Mouse (Mus musculus): Measurements from ENCODE around the gene Eps8l2. TPM values are rescaled to one million over a fixed set of nuclear protein-coding genes. Genes with fewer than 3 reads are reported as not detected.

Eps8l2 gene
- total RNA-seq, 2 experiments from 2014 or later: 2.4 to 2.5 TPM

DNA sequence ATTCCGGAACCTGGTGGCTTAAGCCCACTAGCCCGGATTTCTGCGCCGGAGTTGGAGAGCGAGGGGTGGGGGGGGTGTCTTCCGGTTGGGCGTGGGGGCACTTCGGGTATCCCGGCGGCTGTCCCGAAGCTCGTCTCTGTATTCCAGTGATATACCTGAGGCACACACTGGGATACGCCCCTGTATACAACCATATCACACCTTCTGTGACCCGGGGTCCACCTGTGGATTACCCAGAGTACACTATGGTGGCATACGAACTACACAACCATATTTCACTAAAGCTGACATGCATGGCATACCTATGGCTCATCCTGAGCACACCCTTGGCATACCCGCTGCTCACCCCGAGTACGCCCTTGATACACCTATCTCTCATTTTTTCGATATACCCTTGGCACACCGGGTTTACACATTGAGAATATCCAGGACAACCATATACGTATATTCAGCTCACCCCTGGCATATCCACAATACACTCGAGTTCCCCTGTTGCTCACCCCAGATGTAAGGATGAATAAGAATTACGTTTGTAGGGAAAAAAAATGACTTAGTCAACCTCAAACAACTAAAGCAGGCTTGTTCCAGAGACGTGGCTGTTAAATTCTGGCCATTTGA, 10.2 kb upstream of the Eps8l2 start:
- DNase-seq (ENCODE audit: low spot score in 2 of 2): no peak

DNA sequence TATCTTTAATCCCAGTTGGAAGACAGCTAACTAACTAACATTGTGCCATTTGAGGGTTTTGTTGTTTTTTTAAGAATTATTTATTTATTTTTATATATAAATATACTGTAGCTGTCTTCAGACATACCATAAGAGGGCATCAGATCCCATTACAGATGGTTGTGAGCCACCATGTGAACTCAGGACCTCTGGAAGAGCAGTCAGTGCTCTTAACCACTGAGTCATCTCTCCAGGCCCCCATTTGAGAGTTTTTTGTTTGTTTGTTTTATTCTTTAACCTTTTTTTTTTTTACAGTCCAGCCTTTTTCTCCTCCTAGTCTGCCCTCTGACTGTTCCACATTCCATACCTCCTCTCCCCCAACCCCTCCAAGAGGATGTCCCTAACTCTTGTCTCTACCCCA, 8.0 kb upstream of the Eps8l2 start:
- no peak for DNase-seq (ENCODE audit: low spot score in 2 of 2)

DNA sequence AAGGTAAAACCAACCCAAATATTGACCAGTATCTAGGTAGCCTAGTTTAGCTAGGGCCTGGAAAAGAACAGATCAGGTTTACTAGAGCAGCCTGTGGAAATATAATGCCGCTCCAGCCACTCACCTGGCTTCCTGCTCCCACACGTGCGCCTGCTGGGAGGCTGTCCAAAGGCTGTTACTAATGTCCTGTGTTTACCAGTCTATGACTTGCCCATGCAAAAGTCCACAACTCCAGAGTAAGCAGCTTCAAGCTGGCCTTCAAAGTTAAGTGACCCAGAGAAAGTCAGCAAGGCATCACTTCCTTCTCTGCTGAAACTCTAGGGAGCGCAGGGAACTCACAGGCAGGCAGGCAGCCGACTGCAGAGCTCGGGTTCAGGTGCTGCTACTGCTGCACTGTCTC, 6.7 kb upstream of the Eps8l2 start:
- DNase-seq (ENCODE audit: low spot score in 2 of 2): no peak

DNA sequence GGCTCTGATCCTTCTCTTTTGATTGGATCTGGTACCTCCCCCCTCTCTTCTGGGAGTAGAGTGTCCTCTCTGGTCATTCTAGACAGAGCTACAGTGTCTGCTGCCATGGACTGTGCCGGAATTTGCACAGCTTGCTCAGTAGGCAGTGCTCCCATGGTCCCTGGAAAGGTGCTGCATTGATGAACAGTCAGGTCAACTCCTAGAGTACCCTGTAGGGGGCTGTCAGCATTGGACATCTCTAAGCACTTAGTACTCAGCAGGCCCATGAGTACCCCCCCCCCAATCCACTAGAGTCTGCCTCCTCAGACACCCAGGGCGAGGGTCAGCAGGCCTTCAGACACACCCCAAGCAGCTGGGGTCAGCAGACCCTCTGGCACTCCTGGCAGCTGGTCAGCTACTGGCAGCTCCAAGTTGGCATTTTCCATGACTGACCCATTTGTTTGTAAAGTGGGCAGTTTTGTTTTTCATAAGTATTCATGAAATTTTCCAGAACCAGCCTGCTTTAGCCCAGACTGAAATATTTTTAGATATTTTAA, 3.6 kb upstream of the Eps8l2 start:
- DNase-seq (ENCODE audit: low spot score in 2 of 2): no peak

DNA sequence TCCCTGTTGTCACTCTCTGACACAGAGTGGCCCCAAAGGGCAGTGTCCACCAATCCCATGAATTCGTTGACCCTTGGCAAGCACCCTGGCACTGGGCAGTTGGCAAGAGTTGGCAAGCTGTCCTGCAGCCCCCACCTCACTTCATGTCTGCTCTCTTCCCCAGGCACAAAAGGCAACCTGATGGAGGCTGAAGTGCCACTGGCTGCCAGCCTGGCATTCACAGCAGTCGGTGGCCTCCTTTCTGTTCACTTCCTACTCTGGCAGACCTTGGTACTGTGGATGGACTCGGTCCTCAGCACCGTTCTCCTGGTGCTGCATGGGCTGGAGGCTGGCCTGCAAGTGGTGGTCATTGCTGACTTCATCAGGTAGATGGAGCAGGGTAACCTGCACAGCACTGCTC, 3.0 kb upstream of the Eps8l2 start:
- DNase-seq (ENCODE audit: low spot score in 2 of 2): no peak

DNA sequence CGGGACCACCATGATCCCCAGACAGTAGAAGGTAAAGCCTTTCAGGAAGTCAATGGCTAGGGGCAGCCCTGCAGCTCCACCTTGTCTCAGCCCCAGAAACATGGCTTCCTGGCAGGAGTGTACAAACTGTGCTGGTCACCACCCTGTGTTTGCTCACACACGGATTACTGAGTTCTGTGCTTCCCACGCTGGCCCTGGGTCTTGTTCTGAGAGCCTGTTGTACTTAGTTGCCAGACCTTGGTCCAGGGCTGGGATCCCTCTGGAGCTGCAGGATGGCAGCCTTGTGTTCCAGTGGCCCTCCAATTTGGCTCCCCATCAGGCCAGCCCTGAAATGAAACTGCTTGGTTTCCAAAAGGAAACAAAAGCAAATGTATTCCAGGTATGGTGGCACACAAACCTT, 2.4 kb upstream of the Eps8l2 start:
- DNase-seq (ENCODE audit: low spot score in 2 of 2): no peak

DNA sequence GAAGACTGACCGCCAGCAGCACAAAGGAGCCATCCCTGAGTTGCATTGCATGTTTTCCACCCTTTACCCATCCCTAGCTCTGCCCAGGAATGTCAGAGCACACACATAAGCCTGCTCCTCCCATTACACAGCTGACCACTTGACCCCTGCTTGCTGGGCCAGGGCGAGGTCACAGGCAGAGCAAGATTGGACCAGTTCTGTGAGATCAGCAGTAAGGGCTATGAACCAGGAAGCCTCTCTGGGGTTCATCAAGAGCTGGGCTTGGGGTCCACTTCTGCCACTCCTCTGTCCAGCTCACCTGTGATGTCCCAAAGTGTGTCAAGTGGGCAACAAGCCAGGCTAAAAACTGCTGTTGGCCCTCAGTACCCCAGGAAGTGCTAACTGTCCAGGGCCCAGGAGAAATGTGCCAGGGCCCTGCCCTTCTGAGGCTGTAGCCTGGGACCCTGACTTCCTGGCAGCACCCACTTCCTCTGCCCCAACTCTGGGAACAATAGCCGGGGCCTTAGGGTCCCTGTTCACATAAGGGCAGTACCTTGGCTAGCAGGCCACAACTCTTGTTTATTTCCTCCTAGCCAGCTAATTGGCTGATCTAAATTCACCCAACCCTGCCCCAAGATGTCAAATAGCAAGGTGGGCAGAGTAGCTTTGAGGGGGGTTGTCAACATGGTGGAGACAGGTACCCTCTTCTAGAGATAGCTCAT, 814 bp upstream of the Eps8l2 start:
- no peak for DNase-seq (ENCODE audit: low spot score in 2 of 2)

DNA sequence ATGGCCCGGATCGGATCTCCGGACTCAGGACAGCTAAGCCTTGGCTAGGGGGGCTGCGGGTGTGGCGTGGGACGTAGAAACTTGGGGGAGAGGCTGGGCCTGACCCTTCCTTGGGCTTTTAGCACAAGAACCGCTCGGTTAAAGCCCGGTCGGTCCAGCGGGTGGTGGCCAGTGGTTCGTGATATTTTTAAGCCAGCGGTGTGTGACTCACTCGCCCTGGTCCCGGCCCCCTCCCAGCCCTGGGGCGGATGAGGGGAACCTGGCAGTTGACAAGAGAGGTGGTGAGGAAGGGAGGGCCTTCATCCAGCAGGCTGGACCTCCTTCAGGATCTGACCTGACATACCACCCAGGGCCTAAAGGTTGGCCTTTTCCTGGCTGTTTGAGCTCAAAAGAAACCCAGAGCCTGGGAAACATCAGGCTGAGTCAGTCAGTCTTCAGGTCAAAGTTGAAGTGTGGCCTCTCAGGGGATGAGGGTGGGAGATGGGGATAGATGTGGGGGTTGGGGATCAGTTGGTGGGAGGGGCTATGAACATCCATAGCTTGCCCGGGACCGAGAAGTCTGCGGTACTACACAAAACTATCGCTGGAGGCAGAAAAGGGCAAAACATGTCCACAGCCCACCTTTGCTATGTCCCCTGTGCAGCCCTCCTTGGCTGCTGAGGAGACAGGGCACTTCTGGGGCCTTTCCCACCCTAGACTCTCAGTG, 688 bp downstream of the Eps8l2 start:
- no peak for DNase-seq (ENCODE audit: low spot score in 2 of 2)

DNA sequence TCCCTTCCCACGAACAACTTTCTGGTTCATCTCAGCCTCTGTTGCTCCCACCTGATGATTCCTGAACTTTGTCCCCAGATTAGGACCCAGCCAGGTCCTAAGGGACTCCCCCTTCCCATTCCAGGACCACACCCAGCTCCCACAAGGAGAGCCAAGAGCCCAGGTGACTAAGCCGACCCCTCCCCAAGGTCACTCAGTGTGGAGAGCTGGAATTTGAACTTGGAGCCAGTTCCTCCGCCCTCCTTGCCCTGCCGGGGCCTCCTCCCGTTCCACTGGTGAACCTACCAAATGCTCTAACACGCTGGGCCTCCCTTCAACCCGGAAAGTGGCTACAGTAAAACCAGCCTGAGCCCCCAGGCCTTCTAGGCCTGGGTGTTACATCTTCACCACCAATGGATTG, 1.3 kb downstream of the Eps8l2 start:
- no peak for DNase-seq (ENCODE audit: low spot score in 2 of 2)

DNA sequence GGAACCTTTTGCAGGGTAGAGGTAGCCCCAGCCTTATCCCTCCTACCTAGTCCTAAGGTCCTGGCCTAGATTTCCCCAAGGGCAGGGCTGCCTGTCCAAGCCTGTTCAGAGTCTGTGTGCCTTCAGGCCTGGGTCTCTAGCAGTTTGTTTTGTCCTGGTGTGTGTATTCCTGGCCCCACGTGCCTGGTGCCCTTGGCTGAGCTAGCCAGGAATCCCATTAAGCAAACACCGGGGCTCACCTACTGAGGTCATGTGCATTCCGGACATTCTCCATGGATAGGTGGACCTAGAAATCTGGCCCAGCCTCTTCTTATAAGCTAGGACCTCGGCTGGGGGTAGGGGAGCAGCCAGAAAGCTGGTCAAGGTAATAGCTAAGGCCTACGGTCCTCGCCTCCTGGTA, 1.8 kb downstream of the Eps8l2 start:
- no peak for DNase-seq (ENCODE audit: low spot score in 2 of 2)

DNA sequence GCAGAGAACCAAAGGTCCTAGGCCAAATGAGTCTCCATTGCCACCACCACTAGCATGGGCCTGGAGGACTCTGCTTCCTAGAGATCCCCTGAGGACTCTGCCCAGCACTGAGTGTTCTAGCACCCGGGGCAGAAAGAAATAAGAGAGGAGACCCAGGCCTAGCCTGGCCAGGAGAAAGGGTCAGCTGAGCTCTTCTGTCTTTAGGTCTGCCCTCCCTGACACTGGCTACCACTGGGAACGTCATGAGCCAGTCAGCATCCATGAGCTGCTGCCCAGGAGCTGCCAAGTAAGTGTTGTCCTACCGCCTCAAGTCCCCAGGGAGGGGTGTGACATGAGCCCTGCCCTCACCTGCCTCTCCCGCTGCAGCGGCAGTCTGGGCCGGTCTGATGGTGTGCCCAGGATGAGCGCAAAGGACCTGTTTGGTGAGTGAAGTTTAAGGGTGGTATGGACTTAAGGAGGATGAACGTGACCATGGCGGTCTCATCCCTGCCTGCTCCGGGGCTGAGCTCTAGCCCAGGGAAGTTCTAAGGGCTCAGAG, 3.1 kb downstream of the Eps8l2 start:
- no peak for DNase-seq (ENCODE audit: low spot score in 2 of 2)

DNA sequence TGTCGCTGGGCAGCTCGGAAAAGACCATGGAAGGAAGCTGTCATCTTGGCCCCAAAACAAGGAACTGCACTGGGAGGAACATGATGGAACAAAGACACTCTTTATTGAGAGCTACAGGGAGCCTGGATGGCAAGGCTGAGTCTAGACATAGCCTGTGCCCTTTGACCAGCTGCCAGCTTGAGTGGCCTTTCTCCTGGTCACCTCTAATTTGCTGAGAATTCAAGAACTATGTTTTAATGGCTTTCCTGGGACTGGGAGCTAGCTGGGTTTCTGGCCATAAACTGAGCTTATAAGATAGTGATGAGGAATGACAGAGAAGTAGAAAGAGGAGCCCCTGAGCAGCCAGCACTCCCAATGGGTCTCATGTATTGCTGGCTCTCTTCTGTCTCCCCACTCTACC, 4.5 kb downstream of the Eps8l2 start:
- no peak for DNase-seq (ENCODE audit: low spot score in 2 of 2)

DNA sequence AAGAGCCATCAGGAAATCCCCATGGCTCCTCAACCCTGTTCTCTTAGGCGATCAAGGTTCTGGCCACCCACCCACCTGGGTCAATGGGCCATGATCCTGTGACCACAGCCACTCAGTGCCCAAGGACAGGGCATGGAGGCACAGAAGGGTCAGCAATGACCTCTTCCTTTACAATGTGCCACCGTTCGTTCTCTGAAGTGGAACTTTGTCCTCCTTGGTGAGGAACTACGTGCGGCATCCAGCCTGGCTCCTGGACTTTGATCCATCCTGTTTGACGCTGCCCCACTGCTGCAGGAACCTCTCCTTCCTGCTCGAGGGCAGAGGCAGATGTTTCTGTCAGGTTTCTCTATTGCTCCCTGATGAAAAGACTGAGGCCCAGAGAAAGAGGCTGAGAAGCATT, 5.0 kb downstream of the Eps8l2 start:
- DNase-seq (ENCODE audit: low spot score in 2 of 2): no peak

DNA sequence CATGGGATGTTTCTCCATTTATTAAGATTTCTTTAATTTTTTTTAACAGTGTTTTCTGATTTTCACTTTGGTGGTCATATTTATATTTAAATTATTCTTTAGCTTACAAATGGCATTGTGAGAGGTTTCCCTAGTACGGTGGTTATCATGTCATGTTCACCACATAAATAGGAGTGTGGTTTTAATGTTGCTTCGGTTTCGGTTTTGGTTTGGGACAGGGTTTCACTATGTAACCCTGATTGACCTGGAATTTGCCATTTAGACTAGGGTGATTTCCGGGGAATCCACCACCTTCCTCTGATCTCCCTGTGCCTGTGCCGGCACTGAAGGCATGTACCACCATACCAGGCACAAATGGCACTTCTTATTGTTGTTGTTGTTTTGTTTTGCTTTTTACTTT, 6.1 kb downstream of the Eps8l2 start:
- DNase-seq (ENCODE audit: low spot score in 2 of 2): no peak

DNA sequence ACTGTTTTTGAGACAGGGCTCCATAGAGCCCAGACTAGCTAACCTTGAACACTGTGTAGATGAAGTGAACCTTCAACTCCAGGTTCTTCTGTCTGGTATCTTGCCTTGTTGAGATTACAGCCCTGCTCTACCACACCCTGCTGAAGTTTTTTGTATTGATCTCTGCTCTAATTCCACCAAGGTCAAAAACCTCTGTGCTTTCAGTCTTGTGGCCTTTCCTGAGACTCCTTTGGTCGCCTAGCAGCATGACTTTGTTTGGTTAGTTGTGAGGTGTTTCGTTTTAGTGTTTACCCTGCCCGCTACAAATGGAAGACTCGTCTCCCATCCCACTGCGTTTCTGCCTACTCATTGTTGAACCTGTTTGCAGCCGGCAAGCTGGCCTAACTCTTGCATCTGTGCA, 12.4 kb downstream of the Eps8l2 start:
- DNase-seq (ENCODE audit: low spot score in 2 of 2): no peak

DNA sequence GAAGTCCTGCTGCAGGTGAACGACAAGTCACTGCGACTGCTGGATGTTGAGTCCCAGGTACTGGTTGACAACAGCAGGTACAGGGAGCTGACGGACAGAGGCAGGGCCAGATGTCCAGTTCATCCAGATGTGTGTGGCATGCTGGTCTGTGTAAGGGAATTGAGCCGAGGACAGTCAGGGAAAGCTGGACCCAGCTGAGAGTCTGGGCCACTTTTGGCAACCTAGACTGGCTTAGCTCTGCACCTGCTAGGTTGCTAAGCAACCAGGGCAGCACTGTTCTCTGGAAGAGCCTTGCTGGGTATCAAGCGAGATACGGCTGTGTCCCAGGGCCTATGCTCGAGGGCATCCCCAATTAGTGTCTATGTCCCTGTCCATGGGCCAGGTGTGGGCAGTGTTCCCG, 16.4 kb downstream of the Eps8l2 start:
- no peak for DNase-seq (ENCODE audit: low spot score in 2 of 2)

DNA sequence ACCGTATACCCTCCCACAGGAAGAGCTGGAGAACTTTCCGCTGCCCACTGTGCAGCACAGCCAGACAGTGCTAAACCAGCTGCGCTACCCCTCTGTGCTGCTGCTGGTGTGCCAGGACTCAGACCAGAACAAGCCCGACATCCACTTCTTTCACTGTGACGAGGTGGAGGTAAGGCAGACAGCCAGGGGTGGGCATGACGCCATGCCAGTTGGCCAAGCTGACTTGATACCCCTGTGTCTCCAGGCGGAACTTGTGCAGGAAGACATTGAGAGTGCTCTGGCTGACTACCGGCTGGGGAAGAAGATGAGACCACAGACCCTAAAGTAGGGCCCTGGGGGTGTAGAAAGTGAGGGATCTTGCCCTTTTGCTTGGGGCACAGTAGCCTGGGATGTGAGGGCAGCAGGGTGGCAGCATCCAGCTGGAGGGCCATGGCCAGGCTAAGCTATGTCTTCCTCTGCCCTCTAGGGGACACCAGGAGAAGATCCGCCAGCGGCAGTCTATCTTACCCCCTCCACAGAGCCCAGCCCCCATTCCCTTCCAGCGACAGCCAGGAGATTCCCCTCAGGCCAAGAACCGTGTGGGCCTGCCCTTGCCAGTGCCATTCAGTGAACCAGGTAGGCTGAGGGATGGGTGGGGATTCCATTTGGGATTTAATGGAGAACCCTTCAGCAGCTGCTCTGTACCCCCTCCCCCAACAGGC, 17.1 kb downstream of the Eps8l2 start:
- DNase-seq (ENCODE audit: low spot score in 2 of 2): no peak

DNA sequence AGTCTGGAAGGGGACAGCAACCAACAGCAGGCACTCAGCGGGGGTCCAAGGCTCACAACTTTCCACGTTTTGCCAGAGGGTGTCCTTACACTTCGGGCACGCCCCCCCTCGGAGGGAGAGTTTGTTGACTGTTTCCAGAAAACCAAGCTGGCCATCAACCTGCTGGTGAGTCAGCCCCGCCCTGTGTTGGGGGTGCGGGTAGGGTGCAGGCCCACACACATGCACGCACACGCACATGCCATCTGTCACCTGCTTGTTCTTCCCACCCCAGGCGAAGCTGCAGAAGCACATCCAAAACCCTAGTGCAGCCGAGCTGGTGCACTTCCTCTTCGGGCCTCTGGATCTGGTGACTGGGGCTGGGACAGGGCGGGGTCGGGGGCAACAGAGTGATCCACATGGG, 18.3 kb downstream of the Eps8l2 start:
- peak in 1 of 2 experiments; percentile 7 for DNase-seq (ENCODE audit: low spot score in 2 of 2)

DNA sequence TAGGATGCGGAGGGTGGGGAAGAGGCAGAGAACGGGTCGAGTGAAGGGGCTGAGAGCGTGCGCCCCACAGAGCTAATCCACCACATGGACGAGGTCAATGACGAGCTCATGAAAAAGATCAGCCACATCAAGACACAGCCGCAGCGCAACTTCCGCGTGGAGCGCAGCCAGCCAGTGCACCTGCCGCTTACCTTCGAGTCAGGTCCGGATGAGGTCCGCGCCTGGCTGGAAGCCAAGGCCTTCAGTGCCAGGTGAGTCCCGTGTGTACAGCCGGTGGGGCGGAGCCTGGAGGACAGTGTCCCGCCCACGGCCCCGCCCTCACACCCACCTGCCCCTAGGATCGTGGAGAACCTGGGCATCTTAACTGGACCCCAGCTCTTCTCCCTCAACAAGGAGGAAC, 22.8 kb downstream of the Eps8l2 start:
- no peak for DNase-seq (ENCODE audit: low spot score in 2 of 2)

DNA sequence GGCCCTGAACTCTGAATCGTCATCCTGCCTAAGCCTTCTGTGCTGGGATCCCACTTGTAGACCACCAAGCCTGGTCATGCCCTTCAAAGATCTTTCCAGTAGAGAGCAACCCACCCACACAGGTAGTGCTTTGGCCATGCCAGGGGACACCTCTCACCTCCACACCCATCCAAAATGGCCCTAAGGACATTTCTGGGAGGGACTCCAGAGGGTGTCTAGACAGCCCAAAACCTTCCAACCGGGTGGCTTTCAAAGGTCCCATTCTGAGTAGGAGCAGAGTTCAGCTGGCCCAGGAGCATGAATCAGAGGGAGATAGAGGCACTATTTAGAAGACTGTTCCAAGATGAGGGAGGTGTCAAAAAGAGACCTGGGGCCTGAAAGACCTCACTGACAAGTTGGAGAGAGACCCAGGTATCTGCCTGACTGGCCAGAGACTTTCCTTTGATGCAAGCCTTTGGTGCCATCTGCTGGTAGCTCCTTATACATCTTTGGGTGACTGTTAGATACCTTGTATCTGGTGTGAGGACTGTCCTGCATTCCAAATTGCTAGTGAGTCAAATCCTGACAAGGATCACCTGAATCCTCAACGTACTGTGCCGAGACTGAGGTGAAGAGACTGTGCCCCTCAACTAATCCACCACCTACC, 24.5 kb downstream of the Eps8l2 start:
- peak in 1 of 2 experiments; percentile 47 for DNase-seq (ENCODE audit: low spot score in 2 of 2)

DNA sequence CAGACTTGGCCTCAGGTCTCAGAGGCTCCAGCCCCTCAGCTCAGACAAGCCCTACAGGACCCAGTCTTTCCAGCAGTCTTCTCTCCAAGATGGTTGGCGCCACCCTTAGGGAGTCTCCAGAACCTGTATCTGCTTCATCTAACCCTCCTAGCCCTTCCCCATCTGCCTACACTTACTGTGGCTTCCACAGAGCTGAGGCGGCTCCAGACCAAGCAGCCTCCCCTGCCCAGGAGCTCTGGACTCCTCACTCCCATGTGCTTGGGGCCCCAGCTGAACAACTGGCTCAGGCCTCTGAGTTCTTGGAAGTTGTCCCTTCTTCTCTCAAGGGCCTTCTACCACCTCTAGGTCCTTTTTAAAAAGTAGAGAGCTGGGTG, 25.1 kb downstream of the Eps8l2 start:
- no peak for DNase-seq (ENCODE audit: low spot score in 2 of 2)
